Mouse (Mus musculus) liver, embryonic 14.5 days (tissue): ENCODE measurements around the gene Srgap2.

Experiments
- CTCF ChIP-seq: IDR thresholded peaks from 2 replicates; pipeline ENCODE4 v1.5.1; 2016; ENCODE audit warnings: antibody characterized with exemption, low read depth, control low read depth
- EP300 ChIP-seq: IDR thresholded peaks from 2 replicates; pipeline ENCODE4 v1.6.1; 2016; ENCODE audit warnings: antibody characterized with exemption, low read depth

GRCm38 (mm10) chr1:131293221-131293921, 233.8 kb downstream of the Srgap2 start:
- TF ChIP-seq CTCF (0 out of 2 replicates have a peak, but pooled peaks have one; percentile 5), EP300 (no peak)
